Mouse (Mus musculus) cerebellum, adult 2 months (tissue): ENCODE measurements around the gene Pxylp1.

Experiments
- CTCF ChIP-seq: fragments of 200-500 bp; IDR thresholded peaks from 2 replicates; pipeline ENCODE4 v1.5.1; 2011; ENCODE audit warnings: low read depth, mild to moderate bottlenecking, control low read depth, low read length, moderate library complexity, borderline replicate concordance; ENCODE audit not compliant: insufficient read depth
- POLR2A ChIP-seq: fragments of 200-500 bp; IDR thresholded peaks from 2 replicates; pipeline ENCODE4 v1.6.1; 2011; ENCODE audit warnings: low read length, control low read depth, borderline replicate concordance; ENCODE audit not compliant: insufficient read depth

DNA sequence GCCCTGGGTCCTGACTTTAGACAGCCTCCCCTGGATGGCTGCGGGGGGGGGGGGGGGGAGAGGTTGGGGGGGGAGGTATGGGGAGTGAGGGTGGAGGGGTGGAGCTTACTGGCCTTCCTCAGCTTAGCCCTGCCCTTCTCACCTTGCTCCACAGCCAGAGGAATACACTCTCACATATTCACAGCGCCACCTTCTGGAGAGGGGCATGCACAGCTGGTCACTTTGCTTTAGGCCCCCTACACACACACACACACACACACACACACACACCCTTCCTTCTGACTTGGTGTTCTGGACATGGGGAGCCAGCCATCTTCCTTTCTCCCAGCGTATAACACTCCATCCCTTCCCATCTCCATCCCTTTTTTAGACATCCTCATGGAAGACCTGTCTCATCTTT lies 62.8 kb downstream of the Pxylp1 start:
- TF ChIP-seq CTCF (peak; percentile 15; the same call in 1 of the 2 replicates), POLR2A (no peak)
